Mouse (Mus musculus) cortical plate, adult 2 months (tissue): Measurements from ENCODE around the gene Coro2b.

Experiments used
- CTCF ChIP-seq: fragments of 200-500 bp; IDR thresholded peaks from 2 replicates; pipeline ENCODE4 v1.5.1; 2011; ENCODE audit warnings: mild to moderate bottlenecking, control low read depth, low read length; ENCODE audit not compliant: insufficient read depth; ENCODE audit errors: extremely low read depth
- POLR2A ChIP-seq: fragments of 200-500 bp; IDR thresholded peaks from 2 replicates; pipeline ENCODE4 v1.6.1; 2011; ENCODE audit warnings: mild to moderate bottlenecking, low read length, control low read depth; ENCODE audit not compliant: insufficient read depth; ENCODE audit errors: extremely low read depth

GRCm38 (mm10) chr9:62577558-62577957 lies 40.7 kb upstream of the Coro2b start:
- TF ChIP-seq CTCF, result no peak
- no peak for TF ChIP-seq POLR2A
